Mouse (Mus musculus) bone marrow, adult 2 months (tissue): ENCODE data around the gene Pnpla6. TPM values are rescaled to one million over a fixed set of nuclear protein-coding genes. Genes with fewer than 3 reads are reported as not detected.
"Not testable (repeated sequence)": the region's sequence is repeated elsewhere in the genome, so short reads cannot be mapped to it uniquely, and the experiment has no call there.

Experiments
- H3K27ac ChIP-seq: fragments of 200-500 bp; 2 replicates; pipeline ENCODE4 v1.5.1; 2012; ENCODE audit warnings: low read depth, mild to moderate bottlenecking, control low read depth, inconsistent platforms, low read length; ENCODE audit not compliant: control insufficient read depth, poor library complexity, insufficient read depth
- H3K4me1 ChIP-seq: fragments of 200-500 bp; 2 replicates; pipeline ENCODE4 v1.6.1; 2011; ENCODE audit warnings: low read length; ENCODE audit not compliant: control insufficient read depth, insufficient read depth
- H3K4me3 ChIP-seq: fragments of 200-500 bp; replicated peaks from 2 replicates; pipeline ENCODE3; 2011; ENCODE audit warnings: mild to moderate bottlenecking, low read depth, low read length, control low read depth; ENCODE audit not compliant: control insufficient read depth
- CTCF ChIP-seq: fragments of 200-500 bp; IDR thresholded peaks from 2 replicates; pipeline ENCODE4 v1.5.1; 2011; ENCODE audit warnings: low read length, control low read depth; ENCODE audit not compliant: control insufficient read depth, insufficient read depth
- POLR2A ChIP-seq: fragments of 200-500 bp; IDR thresholded peaks from 2 replicates; pipeline ENCODE4 v1.6.1; 2011; ENCODE audit warnings: low read depth, mild to moderate bottlenecking, control low read depth, low read length, borderline replicate concordance; ENCODE audit not compliant: control insufficient read depth
- WGBS: fragments of 180-500 bp; shearing (Covaris S2); methylation state at CpG from one replicate; pipeline ENCODE4 v1.1.7; 2018; 5-methylcytosine and 5-hydroxymethylcytosine counted together
- polyA plus RNA-seq: library from polyadenylated mRNA; stranded (reverse); fragments of >200 nt; gene quantifications from 2 replicates; pipeline ENCODE4 v1.2.4, GENCODE M21; 2011; ENCODE audit warnings: low replicate concordance; ENCODE audit not compliant: missing spikeins, insufficient read depth, insufficient read length

The Pnpla6 gene
- polyA plus RNA-seq, 1 experiment: 52.7 TPM

DNA sequence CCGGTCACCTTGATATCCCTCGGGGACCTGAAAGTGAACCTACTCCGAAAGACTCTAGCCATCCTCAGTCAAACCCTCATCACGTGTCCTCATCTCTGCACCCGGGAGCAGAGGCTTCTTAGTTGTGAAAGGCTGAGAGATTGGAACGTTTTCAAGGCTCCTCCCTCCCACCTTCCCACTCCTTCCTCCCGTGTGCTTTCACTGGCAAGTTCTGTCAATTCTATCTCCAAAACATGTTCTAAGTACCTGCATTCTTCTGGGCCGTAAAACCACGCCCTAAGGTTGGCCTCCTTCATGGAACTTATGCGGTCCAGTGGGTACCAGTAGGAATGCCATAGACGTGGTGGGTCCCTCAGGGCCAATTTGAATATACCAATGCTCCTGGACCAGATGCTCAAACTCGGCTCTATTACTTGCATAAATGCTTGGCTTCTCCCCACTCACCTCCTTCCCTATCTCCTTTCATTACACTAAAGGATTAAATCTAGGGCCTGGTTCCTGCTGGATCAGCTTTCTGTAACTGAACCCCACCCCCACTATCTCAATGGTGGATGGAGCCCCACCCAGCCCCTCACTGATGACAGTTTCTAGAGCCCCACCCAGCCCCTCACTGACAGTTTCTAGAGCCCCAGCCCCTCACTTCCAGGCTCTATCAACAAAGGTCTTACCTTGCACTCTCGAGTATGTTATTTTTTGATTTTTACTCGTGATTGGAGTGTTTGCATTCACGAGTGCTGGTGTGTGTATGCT is 61.2 kb downstream of the Pnpla6 start:
- H3K4me3 ChIP-seq: no peak overlapping the region
- WGBS: 65% methylated on average over 15 of the region's 15 CpGs
- TF ChIP-seq CTCF: no peak
- TF ChIP-seq POLR2A: no peak
- no peak overlapping the region for H3K27ac ChIP-seq
- no peaks in the 10 kb centered on the region for H3K4me1 ChIP-seq

DNA sequence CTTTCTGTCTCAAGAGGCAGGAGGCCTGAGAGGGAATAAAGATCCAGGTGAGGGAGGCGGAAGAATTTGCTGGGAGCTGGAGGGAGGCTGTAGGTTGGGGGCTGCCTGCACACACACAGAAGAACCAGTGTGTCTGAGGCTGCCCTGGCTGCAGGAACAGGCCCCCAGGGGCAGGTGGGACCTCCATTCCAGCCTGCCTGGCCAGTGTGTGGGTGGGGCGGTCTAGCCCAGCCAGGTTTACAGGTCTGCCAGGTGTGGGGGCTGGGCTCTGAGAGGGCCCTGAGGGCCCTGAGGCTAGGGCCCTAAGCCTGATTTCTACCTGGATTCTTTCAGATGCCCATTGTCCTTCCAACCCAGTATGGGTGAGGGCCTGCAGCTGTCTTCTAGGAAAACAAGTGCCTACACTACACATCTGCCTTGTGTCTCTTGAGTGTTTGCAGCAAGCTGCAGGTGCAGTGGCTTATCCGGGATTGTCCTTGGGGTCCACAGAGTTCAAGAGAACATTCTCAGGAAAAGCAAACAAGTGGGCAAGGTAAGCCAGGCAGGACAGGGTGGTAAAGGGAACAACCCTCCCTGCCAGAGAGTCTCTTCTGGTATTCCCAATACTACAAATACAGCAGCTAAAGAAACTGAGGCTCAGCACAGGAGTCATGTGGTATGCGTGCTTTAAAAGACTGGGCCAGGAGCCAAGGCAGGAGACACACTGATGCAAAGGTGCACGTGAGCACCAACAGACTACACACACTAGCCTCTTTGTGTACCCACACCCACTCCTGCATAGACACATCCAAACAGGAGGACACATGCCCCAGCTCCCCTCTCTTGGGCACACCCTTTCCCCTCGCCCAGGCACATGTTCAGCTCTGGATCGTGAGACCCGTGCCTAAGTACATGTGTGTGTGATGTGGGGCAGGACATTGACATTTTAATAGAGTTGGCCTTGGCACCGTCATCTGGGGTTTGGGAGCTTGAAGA is 64.5 kb downstream of the Pnpla6 start:
- 83% methylated on average over 9 of the region's 9 CpGs for WGBS
- no peak for TF ChIP-seq CTCF
- TF ChIP-seq POLR2A: no peak
- H3K4me3 ChIP-seq: no peak overlapping the region

DNA sequence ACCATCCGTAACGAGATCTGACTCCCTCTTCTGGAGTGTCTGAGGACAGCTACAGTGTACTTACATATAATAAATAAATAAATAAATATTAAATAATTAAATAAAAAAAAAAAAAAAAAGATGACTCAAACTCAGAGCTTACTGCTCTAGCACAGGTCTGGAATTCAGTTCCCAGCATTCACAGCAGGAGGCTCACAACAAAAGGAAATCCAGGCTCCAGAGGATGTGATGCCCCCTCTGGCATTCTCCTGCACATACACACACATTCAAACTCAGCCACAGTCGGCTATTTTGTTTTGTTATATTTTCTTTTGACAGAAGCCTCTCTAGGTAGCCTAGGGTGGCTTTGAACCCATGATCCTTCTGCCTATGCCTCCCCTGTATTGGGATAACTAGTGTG is 66.8 kb downstream of the Pnpla6 start:
- H3K4me3 ChIP-seq, H3K4me1 ChIP-seq, H3K27ac ChIP-seq: not testable (repeated sequence)
- WGBS: 83% methylated on average over 3 of the region's 3 CpGs

More for the DNA sequence above, 64.5 kb downstream of the Pnpla6 start:
- Histone ChIP-seq H3K4me1 (no peaks in the 10 kb centered on the region), H3K27ac (no peak overlapping the region)

DNA sequence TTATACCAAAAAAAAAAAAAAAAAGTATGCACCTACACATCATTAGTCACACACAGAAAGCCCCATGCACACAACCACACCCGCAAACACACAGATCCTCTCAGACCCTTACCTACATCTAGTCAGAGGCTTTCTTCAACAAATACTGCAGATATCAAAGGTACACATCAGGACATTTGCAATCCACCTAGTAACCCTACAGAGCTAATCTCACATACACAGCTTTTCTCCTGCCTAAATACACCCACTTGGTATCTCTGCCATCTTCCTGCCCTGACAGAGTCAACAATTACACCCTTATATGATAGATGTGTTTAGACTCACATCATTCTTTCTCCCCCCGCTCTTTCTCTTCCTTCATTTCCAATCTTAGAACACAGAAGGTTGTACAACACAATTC is 71.3 kb downstream of the Pnpla6 start:
- Histone ChIP-seq H3K27ac (no peak overlapping the region), H3K4me1 (no peaks in the 10 kb centered on the region; the same call in 1 of the 2 replicates), H3K4me3 (no peak overlapping the region)
- no peak for TF ChIP-seq POLR2A
- whole genome bisulfite sequencing: 82% methylated on average over 2 of the region's 2 CpGs

DNA sequence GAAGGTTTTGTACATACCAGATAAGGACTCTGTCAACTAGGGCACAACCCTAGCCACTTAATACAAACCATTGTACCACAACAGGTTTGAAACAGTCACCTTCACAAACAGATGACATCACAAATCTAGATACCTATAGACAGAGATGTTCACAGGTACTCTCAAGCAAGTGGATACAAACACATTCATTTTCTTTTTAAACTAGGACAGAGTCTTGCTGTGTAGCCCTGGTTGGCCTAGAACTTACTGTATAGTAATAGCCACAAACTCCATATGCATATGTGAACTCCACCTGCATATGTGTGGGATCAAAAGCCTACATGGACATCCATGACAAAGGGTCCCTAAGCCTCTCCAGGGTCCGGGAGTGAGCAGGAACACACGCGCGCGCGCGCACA is 71.8 kb downstream of the Pnpla6 start, which contains the start of gene Camsap3:
TSS of gene Camsap3 (plus strand) at position 301 of the 398 bp plus-strand sequence.
- Histone ChIP-seq H3K4me1 (no peaks in the 10 kb centered on the region; the same call in 1 of the 2 replicates), H3K27ac (peak within 1 kb of the TSS; percentile 21; the same call in 1 of the 2 replicates), H3K4me3 (peak within 1 kb of the TSS; percentile 21)
- 2% methylated on average over 7 of the region's 7 CpGs for WGBS
- TF ChIP-seq POLR2A: no peak
- no peak for TF ChIP-seq CTCF

DNA sequence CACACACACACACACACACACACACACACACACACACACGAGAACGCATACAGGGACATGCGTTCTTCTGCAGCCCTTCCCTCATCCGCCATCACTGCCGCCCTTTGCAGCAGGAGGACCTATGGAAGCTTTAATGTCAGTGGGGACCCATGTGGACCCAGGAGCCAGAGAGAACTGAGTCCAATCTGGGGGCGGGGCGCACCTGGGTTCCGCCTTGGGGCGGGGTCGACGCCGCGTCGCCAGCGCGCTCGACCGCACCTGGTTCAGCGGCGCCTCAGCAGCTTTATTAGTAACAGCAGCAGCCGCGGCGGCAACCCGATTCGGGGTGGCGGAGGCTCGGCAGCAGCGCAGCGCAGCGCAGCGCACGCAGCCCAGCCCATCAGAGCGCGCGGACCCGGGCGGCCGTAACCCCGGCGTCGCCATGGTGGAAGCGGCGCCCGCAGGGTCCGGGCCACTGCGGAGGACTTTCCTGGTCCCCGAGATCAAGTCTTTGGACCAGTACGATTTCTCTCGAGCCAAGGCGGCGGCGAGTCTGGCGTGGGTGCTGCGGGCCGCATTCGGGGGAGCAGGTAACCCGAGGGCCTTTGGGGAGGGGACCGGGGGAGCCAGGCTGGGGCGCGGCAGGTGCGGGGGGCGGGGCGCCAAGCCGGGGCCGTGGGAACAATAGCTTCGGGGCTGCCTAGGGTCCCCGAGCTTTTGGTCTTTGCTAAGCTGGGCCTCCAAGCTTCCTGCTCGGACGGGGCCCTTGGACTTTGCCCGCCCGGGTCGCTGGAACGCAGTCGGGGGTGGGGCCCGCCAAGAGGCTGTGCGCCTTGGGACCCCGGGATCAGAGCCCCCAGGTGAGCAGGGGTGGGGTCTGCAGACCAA is 72.4 kb downstream of the Pnpla6 start:
- TF ChIP-seq CTCF (no peak), POLR2A (0 out of 2 replicates have a peak, but pooled peaks have one; percentile 13)
- under 1% methylated on average over 77 of the region's 77 CpGs for WGBS
- Histone ChIP-seq H3K27ac (peak overlapping the region; percentile 21; the same call in 1 of the 2 replicates), H3K4me1 (no peaks in the 10 kb centered on the region; the same call in 1 of the 2 replicates), H3K4me3 (peak overlapping the region; percentile 21)

DNA sequence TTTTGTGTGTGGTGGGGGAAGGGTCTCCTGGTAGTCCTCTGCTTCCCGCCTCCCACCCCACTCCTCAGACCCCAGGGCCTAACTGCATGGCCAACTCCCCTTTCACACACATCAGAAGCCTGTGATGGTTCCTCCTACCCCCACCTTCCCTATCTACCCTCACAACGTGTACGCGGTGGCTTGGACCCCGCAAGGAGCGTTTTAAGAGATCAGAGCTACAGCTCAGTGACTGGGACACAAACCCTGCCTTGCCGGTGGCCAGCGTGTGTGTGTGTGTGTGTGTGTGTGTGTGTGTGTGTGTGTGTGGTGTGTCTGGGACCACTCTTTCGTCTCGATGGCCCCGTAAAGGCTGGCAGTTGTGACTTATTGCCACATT is 73.1 kb downstream of the Pnpla6 start:
- WGBS: 15% methylated on average over 11 of the region's 11 CpGs
- Histone ChIP-seq H3K27ac (no peak overlapping the region), H3K4me3 (no peak overlapping the region), H3K4me1 (no peaks in the 10 kb centered on the region; the same call in 1 of the 2 replicates)
- TF ChIP-seq CTCF (no peak), POLR2A (no peak)
